Mouse (Mus musculus) lung, postnatal 0 days (tissue): ENCODE results near the gene Arrdc4. TPM values are rescaled to one million over a fixed set of nuclear protein-coding genes. Genes with fewer than 3 reads are reported as not detected.

Experiments
- ATAC-seq: fragments of 200-750 bp; cut with Nextera tagmentation; 2 replicates; pipeline ENCODE4 v1.8.0; 2017; ENCODE audit warnings: moderate library complexity
- DNase-seq: peaks from one replicate; pipeline ENCODE4 v3.0.0-alpha.2; 2016; ENCODE audit warnings: low spot score
- H3K27ac ChIP-seq: fragments of 300-500 bp; sonication (generic); 2 replicates; pipeline ENCODE4 v1.5.1; 2014; ENCODE audit warnings: antibody characterized with exemption, mild to moderate bottlenecking, low read length, mixed read lengths
- H3K27me3 ChIP-seq: fragments of 300-500 bp; sonication (generic); replicated peaks from 2 replicates; pipeline ENCODE4 v1.6.1; 2014; ENCODE audit warnings: low read length, mixed read lengths; ENCODE audit not compliant: insufficient read depth
- H3K36me3 ChIP-seq: fragments of 300-500 bp; sonication (generic); 2 replicates; pipeline ENCODE4 v1.6.1; 2014; ENCODE audit warnings: low read length, mixed read lengths; ENCODE audit not compliant: insufficient read depth
- H3K4me1 ChIP-seq: fragments of 300-500 bp; sonication (generic); 2 replicates; pipeline ENCODE4 v1.6.1; 2014; ENCODE audit warnings: antibody characterized with exemption, low read depth, low read length, mixed read lengths; ENCODE audit not compliant: insufficient read depth
- H3K4me2 ChIP-seq: fragments of 300-500 bp; sonication (generic); replicated peaks from 2 replicates; pipeline ENCODE4 v1.6.1; 2014; ENCODE audit warnings: low read depth, mild to moderate bottlenecking, low read length, moderate library complexity, mixed read lengths
- H3K4me3 ChIP-seq: fragments of 300-500 bp; sonication (generic); 2 replicates; pipeline ENCODE4 v1.5.1; 2014; ENCODE audit warnings: low read depth, low read length
- H3K9ac ChIP-seq: fragments of 300-500 bp; sonication (generic); replicated peaks from 2 replicates; pipeline ENCODE4 v1.6.1; 2014; ENCODE audit warnings: low read depth, mild to moderate bottlenecking
- H3K9me3 ChIP-seq: fragments of 300-500 bp; sonication (generic); 2 replicates; pipeline ENCODE4 v1.6.1; 2016; ENCODE audit warnings: low read length, mixed read lengths
- CTCF ChIP-seq: IDR thresholded peaks from 2 replicates; pipeline ENCODE4 v1.5.1; 2016; ENCODE audit warnings: antibody characterized with exemption, mild to moderate bottlenecking
- EP300 ChIP-seq: IDR thresholded peaks from 2 replicates; pipeline ENCODE4 v1.6.1; 2016; ENCODE audit warnings: antibody characterized with exemption, mild to moderate bottlenecking, control low read depth
- WGBS: fragments of 180-500 bp; shearing (Covaris S2); extraction: QIAGEN DNeasy Blood & Tissue Kit; methylation state at CpG from one replicate; pipeline ENCODE4 v1.1.7; 2014; 5-methylcytosine and 5-hydroxymethylcytosine counted together
- polyA plus RNA-seq: library from polyadenylated mRNA; unstranded; fragments of >200 nt; fragmentation: Nextera tagmentation; extraction: Ambion mirVana; gene quantifications from 2 replicates; pipeline ENCODE4 v1.2.1, GENCODE M21; 2015

The Arrdc4 gene
- polyA plus RNA-seq, 1 experiment from 2014 or later = 34.6 TPM

DNA sequence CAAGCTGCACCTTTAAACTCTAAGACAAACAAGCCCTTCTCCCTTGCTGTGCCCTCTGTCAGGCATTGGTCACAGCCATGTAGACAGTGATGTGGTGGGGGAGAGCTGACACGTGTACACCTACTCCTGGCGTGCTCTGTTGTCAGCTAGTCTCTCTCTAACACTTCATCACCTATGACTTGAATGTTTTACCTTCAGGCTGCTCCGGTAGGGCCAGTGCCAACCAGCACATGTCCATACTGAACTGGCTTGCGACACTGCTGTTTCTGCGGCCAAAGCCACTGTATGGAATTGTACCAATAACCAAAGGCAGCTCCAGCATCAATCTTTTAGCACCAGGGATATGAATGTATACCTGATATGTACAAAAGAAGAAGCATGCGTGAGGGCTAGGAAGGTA lies 8.3 kb downstream of the Arrdc4 start:
- Histone ChIP-seq H3K4me2 (no peak overlapping the region), H3K9ac (no peak overlapping the region), H3K27ac (no peak overlapping the region), H3K4me1 (no peaks in the 10 kb centered on the region), H3K27me3 (no peaks in the 10 kb centered on the region), H3K36me3 (peaks cover 28% of the 10 kb centered on the region; the same call in 1 of the 2 replicates), H3K9me3 (no peaks in the 10 kb centered on the region), H3K4me3 (no peak overlapping the region)
- DNase-seq (no peak), ATAC-seq (no peak)
- no peak for TF ChIP-seq CTCF
- TF ChIP-seq EP300 = no peak
- WGBS = 89% methylated on average over 6 of the region's 6 CpGs

DNA sequence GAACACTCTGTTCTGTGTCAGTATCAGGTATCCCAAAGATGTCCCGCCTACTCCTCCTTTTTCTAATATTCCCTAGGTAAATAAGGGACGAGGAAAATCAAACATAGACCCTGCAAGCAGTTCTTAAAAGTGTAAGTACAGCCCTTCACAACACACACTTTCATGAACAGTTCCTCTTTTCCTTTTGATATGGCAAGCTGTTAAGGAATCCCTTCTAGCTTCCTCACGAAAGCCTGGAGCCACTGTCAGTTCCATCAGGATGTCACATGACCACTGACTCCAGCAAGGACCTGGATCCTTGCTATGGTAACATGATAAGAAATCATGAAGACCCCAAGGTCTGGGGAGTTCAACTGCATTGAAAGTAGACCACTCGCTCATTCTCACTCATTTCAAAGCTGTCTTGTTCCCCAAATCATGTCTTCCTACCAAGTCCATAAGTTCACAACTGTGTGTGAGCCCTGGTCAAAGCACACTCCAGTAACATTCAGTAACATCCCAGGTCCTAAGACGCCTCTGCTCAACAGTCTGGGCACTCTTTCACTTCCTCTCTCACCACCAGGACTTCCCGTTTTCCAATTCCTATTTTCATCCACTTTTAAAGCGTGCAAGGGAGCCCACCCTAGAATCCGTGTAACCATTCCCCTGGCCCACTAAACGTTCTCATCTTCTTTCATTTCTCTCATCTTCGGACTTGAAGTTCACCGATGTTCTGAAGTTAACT lies 10.2 kb downstream of the Arrdc4 start:
- Histone ChIP-seq H3K4me1 (no peaks in the 10 kb centered on the region), H3K27me3 (no peaks in the 10 kb centered on the region), H3K9me3 (no peaks in the 10 kb centered on the region), H3K9ac (no peak overlapping the region), H3K4me2 (no peak overlapping the region), H3K27ac (no peak overlapping the region), H3K36me3 (peaks cover 25% of the 10 kb centered on the region; the same call in 1 of the 2 replicates), H3K4me3 (no peak overlapping the region)
- TF ChIP-seq EP300 = no peak
- no peak for TF ChIP-seq CTCF
- WGBS = 75% methylated on average over 11 of the region's 11 CpGs
- ATAC-seq (no peak), DNase-seq (no peak)

DNA sequence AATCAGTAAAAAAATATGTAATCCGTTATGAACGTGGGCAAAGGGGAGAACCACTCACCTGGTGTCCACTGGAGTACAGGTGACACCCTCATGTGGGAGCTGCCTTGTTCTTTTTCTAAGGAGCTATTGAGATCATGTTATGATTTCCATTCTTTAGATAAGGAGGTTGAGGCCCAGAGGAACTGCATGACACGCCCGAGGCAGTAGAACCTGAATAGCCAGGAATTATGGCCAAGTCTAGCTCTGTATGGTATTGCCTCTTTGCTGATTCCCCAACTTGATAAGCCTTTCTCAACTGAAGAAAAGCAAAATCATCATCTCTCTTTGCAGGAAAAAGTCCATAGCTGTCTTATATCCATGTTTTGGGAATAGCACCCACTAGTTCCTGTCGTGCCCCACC lies 22.7 kb downstream of the Arrdc4 start:
- no peak overlapping the region for H3K4me2 ChIP-seq
- H3K4me1 ChIP-seq = 0 out of 2 replicates have a peak, but pooled peaks cover 4% of the 10 kb centered on the region
- H3K9me3 ChIP-seq = no peaks in the 10 kb centered on the region
- TF ChIP-seq CTCF = no peak
- TF ChIP-seq EP300 = no peak
- ATAC-seq = peak; percentile 58
- H3K4me3 ChIP-seq = no peak overlapping the region
- no peaks in the 10 kb centered on the region for H3K27me3 ChIP-seq
- WGBS = 58% methylated on average over 5 of the region's 5 CpGs
- no peak overlapping the region for H3K9ac ChIP-seq
- peak; percentile 42 for DNase-seq
- no peak overlapping the region for H3K27ac ChIP-seq
- H3K36me3 ChIP-seq = no peaks in the 10 kb centered on the region

- H3K4me3 ChIP-seq = no peak overlapping the region
- no peak for TF ChIP-seq EP300
- TF ChIP-seq CTCF = no peak
- H3K4me2 ChIP-seq = no peak overlapping the region
- H3K4me1 ChIP-seq = peaks cover 4% of the 10 kb centered on the region; the same call in 1 of the 2 replicates
- DNase-seq (no peak), ATAC-seq (no peak)
- no peaks in the 10 kb centered on the region for H3K9me3 ChIP-seq
- H3K27me3 ChIP-seq = no peaks in the 10 kb centered on the region
- H3K36me3 ChIP-seq = no peaks in the 10 kb centered on the region
- no peak overlapping the region for H3K9ac ChIP-seq
- WGBS = 72% methylated on average over 7 of the region's 7 CpGs
- no peak overlapping the region for H3K27ac ChIP-seq
Measured at GRCm38 (mm10) chr7:68724711-68725110, 24.3 kb downstream of the Arrdc4 start.

GRCm38 (mm10) chr7:68721520-68721919 lies 27.5 kb downstream of the Arrdc4 start:
- TF ChIP-seq CTCF (no peak), EP300 (no peak)
- ATAC-seq (no peak), DNase-seq (no peak)
- 93% methylated on average over 4 of the region's 4 CpGs for WGBS
- Histone ChIP-seq H3K9me3 (no peaks in the 10 kb centered on the region), H3K27me3 (no peaks in the 10 kb centered on the region), H3K4me2 (no peak overlapping the region), H3K36me3 (no peaks in the 10 kb centered on the region), H3K4me3 (no peak overlapping the region), H3K4me1 (peaks cover 17% of the 10 kb centered on the region), H3K27ac (no peak overlapping the region), H3K9ac (no peak overlapping the region)

GRCm38 (mm10) chr7:68717988-68718387 lies 31.1 kb downstream of the Arrdc4 start:
- TF ChIP-seq EP300 (no peak), CTCF (no peak)
- H3K27ac ChIP-seq = peak overlapping the region; percentile 71
- ATAC-seq = peak; percentile 72

More at GRCm38 (mm10) chr7:68717988-68718387, 31.1 kb downstream of the Arrdc4 start:
- no peak overlapping the region for H3K4me2 ChIP-seq
- H3K9ac ChIP-seq = no peak overlapping the region
- H3K27me3 ChIP-seq = no peaks in the 10 kb centered on the region
- H3K4me1 ChIP-seq = peaks cover 18% of the 10 kb centered on the region
- DNase-seq = peak; percentile 63
- H3K4me3 ChIP-seq = no peak overlapping the region
- H3K9me3 ChIP-seq = no peaks in the 10 kb centered on the region
- no peaks in the 10 kb centered on the region for H3K36me3 ChIP-seq
